Mouse (Mus musculus) kidney, postnatal 4 days (tissue): ENCODE results near the gene Cadm1.

Experiments
- DNase-seq, 2 experiments: peaks; one replicate each; pipeline ENCODE4 v3.0.0; 2021; ENCODE audit warnings: mixed read lengths in 2 of 2

Gene Cadm1

GRCm38 (mm10) chr9:47552960-47553575 is 23.1 kb downstream of the Cadm1 start:
- DNase-seq, result no peak

- DNase-seq, result no peak
These were observed 30.8 kb downstream of the Cadm1 start for GRCm38 (mm10) chr9:47560726-47561125.

- no peak for DNase-seq
These were observed 31.6 kb downstream of the Cadm1 start for GRCm38 (mm10) chr9:47561596-47561995.

- no peak for DNase-seq
These were observed 35.1 kb downstream of the Cadm1 start for GRCm38 (mm10) chr9:47565088-47565487.

- no peak for DNase-seq
These were observed 37.9 kb downstream of the Cadm1 start for GRCm38 (mm10) chr9:47567873-47568272.

- no peak for DNase-seq
These were observed 40.2 kb downstream of the Cadm1 start for GRCm38 (mm10) chr9:47570184-47570583.

GRCm38 (mm10) chr9:47571461-47571860 is 41.5 kb downstream of the Cadm1 start:
- DNase-seq, result no peak

DNA sequence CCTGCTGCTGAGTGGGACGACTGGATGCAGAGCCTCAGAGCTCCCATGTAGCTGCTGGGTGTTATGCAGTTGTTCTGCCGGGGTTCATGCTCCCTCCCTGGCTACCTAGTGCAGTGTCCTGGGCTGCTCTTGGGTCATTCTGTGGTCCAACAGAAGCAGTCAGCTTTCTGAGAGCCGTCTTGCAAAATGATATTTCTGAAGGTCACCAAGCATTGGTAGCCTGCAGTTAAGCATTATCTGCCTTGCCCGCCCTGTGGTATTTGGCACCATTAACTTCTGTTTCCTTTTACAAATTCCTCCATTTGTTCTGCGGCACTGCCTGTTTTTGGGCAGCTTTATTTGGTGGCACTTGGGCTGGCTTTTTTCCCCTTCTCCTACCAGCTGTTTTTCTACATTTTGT is 42.2 kb downstream of the Cadm1 start:
- DNase-seq, result no peak

- no peak for DNase-seq
These were observed 43.5 kb downstream of the Cadm1 start for GRCm38 (mm10) chr9:47573456-47573855.

DNA sequence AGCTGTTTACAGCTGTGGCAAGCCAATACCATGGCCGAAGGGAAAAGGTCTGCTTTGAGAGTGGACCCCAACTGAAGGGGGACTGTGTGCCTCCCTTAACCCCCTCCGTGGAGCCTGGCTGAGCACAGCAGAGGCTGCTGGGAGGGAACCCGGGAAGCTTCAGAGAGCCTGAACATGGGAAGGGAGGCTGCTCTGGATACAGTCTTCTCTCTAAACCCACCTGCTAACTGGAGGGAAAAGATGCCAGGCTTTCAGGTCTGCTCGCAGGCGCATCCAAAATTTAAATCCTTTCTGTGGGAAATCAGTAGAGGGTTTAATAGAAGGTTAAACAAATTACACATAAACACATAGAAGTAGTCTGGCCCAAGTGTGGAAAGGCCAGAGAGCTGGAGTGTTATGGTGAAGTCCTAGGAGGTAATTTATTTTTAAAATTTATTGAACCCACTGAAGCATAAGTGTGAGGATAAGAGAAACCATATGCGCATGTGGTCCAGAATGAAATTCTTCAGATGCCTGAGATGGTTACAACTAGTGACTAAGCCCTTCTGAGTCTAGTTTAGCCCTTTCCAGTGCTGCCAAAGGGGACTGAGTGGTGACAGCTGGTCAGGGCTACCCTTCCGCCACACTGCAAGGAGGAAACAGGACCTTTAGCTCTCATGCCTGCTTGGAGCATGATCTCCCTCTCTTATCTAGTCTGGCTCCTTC is 44.9 kb downstream of the Cadm1 start:
- peak; percentile 51 to 59 for DNase-seq

DNA sequence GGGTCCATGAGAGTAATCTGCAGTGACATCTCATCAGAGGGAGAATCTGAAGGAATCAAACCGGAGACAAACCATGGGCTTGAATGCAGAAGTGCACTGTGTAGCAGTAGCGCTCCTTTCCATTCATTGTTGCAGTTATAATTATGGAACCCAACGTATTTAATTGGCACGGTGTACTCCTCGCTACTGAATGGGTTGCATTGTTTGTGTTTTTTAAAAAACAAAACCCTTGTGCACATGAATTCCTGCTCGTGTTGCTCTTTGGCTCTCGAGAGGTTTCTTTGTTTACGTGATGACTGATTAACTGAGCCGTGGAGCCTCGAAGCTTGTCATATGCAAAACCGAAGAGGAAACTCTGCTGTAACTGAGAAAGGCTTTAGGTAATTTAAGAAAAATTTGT is 45.8 kb downstream of the Cadm1 start:
- no peak for DNase-seq

- no peak for DNase-seq
These were observed 49.5 kb downstream of the Cadm1 start for GRCm38 (mm10) chr9:47579464-47579863.

DNA sequence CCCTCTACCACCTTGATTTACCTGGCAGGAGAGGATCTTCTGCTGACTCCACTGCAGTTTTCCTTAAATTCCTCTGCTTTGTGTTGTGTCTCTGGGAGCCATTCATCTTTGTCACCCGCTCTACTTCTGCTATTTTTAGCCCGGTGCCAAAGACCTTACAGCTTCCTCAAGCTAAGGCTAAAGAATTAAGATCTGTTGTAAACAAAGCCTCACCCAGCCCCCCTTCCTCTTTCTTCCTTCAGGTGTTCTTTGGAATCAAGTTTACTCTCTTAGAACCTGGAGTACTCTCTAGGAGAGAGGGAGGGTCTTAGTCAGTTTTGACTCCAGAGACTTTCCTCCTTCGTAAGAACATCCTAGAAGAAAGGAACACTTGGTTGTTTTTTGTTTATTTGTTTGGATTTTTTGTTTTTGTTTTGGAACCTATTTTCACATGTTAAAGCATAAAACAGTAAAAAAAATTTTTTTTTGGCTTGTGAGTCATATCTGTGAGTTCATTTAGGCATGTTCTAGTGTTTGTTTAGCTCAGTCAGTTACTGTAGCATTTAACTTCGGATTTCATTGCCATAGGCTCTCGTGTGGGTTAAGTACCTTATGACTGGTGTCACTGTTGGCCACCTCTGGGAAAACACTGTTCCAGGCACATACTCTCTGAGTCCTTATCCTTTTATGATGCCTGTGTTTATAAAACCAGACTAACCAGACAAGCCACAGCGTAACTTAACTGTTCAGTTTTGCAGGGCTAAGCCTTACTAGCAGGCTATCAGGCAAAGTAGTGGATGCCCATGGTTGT is 51.8 kb downstream of the Cadm1 start:
- DNase-seq, result no peak

DNA sequence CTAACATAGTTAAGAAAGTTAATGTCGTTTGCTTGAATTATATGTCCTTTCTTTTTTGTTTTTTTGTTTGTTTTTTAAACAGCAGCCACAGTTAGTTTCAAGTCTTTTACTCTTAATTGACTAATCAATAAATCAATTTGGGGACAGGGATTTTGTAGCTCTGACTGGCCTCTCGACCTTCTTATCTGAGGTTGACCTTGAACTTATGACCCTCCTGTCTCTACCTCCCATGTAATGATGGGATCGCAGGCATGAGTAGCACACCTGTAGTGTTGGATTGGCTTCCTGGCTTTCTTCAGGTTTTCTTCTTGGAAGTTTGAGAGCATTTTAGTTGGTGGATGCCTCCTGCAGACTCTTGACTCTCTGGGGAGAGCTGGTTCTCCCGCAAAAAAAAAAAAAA is 53.3 kb downstream of the Cadm1 start:
- no peak for DNase-seq

DNA sequence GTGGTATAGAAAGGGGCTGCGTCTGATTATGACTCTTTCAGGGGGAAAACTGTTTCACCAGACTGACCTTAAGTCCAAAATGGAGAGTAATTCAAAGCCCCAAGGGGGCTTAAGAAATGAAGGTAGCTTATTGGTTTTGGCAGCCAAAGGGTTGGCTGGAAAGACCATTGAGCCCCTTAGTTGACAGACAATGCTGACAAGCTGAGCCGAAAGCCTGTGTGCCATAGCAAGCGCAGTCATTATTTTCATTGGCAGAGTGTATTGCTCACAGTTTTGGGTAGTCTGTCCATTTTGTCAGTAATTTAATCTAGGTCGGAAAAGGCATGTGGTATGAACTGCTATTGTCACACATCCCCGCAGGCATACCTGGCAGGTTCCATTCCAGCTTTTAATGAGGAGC is 56.2 kb downstream of the Cadm1 start:
- DNase-seq, result no peak

DNA sequence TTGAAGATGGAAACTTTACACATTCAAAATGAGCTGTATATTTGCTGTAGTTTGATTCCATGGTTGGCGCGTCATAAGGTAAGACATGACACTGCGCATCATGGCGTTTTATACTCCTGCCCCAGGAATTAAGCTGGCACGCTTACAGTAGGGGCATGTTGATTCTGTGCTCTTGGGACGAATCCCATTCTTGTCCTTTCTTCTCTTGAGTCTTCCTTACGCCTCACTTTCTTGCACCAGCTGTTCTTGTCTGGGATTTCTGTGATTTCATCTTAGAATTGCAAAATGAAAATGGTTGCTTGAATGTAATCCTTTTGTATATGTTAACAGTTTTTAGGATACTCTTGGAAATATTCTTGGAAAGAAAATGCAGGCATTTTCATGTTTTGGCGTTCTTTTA is 56.9 kb downstream of the Cadm1 start:
- DNase-seq, result no peak

DNA sequence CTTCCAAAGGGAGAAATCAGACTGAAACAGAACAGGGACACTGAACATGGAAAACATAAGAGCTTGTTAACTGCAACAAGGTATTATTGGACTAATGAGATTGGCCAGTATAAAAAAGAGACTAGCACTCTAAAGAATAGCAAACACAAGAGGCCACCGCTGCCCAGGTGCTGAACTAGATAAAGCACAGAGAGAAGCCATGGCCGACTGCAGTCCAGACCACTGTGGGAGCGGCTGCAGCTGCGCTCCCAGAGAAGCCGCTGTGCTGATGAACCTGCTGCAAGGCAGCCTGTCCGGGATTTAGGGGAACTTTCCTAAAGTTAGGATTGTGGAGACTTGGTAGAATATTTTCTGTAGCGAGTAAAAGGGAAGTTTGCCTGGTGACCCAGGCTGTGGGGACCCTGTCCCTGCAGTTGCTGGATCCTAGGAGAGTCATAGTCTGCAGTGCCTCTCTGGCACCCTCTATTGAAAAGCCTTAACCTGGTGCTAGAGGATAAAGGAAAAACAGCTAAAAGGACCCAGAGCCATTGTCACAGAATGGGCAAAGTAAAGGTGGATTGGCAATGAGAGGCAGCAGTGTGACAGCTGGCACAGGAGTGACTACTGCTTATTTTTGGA is 57.7 kb downstream of the Cadm1 start:
- peak; percentile 59 to 66 for DNase-seq

GRCm38 (mm10) chr9:47589832-47590231 is 59.9 kb downstream of the Cadm1 start:
- DNase-seq, result peak; percentile 19 to 56

GRCm38 (mm10) chr9:47601541-47601940 is 71.6 kb downstream of the Cadm1 start:
- no peak for DNase-seq

- DNase-seq, result no peak
These were observed 74.0 kb downstream of the Cadm1 start for GRCm38 (mm10) chr9:47603971-47604370.

- DNase-seq, result no peak
These were observed 75.7 kb downstream of the Cadm1 start for GRCm38 (mm10) chr9:47605628-47606027.

GRCm38 (mm10) chr9:47608441-47608840 is 78.5 kb downstream of the Cadm1 start:
- DNase-seq, result no peak

DNA sequence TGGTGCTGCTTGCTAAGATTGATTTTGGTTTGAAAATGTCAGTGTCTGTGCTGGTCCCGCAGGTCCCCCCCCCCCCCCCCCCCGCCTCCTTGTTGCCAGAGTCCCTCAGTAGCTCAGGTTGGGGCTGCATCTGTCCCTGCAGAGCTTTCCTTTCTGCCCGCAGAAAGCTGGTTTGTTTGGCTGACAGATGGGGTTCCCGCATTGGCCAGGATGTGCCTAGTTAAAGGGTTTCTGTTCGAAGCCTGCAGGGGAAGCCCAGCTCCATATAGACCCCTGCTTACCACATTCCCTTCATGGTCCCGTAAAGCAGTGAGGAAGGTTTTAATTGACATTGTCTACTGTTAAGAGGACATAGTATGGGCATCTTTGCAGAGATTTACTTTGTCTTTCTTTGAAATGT is 78.9 kb downstream of the Cadm1 start:
- no peak for DNase-seq

GRCm38 (mm10) chr9:47609443-47609842 is 79.5 kb downstream of the Cadm1 start:
- no peak for DNase-seq
